Mouse (Mus musculus): ENCODE measurements at regions not wholly inside any gene's neighbourhood (a gene's known extent, or its start where the extent isn't known, plus 50 kb on each side); places are given as distances from the start of the nearest gene placed in this dataset.
"Not testable (repeated sequence)": the region's sequence is repeated elsewhere in the genome, so short reads cannot be mapped to it uniquely, and the experiment has no call there.

DNA sequence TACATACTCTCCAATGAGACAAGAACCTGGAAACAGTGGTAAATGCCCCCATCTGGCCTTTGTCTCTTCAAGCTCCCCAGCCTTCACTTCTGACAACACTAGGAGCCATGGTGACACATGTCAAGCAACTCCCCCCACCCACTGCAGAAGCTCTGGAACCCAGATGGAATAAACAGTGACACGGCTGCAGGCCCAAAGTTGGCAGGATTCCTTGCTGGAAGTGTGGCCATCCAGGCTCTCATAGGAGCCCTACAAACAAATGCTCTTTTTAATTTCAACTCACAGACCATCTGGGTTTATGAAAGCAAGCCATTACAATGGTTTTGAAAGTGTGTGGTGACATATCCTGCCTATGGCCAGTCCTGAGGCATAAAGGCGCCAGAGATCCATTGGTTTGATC lies 179.0 kb downstream of the Zfp619 start:
- Histone ChIP-seq H3K27ac (no peak overlapping the region), H3K4me3 (ENCODE audit: inconsistent target) (no peak overlapping the region), H3K79me2 (ENCODE audit: inconsistent target) (no peaks in the 10 kb centered on the region), H3K36me3 (ENCODE audit: inconsistent target) (no peaks in the 10 kb centered on the region)
- 93% methylated on average over 2 of the region's 2 CpGs for WGBS (ENCODE audit: missing documents)

DNA sequence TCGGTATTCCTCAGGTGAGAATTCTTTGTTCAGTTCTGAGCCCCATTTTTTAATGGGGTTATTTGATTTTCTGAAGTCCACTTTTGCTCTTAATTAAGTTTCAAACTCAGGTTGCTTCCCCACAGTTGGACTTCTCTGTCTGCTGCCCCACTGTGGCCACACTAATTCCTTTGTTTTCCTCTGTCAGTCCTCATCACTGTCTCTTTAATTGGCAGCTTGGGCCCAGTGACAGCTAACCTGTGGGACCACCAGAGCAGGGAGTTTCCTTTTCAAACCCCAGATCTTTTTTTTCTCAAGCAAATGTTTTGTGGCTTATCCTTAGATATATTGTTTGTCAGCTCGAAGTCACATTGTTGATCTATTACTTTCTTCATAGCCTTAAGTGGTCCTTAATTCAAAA lies 183.9 kb downstream of the Zfp619 start:
- Histone ChIP-seq H3K79me2 (ENCODE audit: inconsistent target) (no peaks in the 10 kb centered on the region), H3K4me3 (ENCODE audit: inconsistent target) (no peak overlapping the region), H3K36me3 (ENCODE audit: inconsistent target) (no peaks in the 10 kb centered on the region), H3K27ac (no peak overlapping the region)
- WGBS (ENCODE audit: missing documents): 65% methylated on average over 1 of the region's 2 CpGs

DNA sequence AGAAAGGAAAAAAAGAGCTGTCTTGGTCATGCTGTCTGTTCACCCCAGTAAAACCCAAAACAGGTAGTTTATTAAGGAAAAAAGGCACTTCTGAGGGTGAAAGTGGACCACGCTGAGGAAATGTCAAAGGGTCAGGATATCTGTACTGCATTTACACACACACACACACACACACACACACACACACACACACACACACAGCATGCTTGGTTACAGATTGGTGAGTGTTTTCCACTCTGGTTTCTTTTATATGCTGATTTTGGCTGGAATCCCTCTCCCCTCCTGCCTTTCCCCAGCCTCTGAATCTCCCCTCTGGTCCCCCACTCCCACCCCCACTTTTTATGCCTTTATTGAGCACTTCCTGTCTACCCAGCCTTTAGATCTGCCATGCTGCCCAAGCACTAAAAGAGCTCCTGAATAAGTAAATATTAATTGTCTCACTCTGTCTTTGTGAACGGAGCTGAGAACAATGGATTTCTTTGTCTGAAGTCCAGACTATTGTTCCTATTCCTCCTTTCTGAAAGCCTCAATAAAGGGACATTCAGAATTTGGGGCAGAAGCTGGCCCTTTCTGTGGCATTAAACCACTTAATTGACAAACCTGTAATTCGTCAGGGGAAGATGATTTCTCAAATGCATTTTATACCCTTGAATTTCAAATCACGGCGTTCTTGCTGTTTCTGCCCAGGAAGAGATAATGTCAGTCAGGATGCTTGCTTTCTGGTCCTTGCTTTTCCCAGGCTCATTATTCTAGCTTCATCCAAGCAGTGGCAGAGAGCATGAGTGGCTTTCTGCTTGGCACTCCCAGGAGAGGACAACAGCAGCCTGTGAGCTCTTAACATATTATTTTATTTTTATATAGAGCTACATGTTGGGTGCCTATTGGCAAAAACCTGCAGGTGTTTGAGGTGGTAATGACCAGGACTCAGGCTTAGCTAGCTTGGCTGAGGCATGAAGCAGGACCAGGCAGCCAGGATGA lies 187.8 kb downstream of the Zfp619 start:
- no peaks in the 10 kb centered on the region for H3K79me2 ChIP-seq (ENCODE audit: inconsistent target)
- H3K4me3 ChIP-seq (ENCODE audit: inconsistent target): no peak overlapping the region
- H3K36me3 ChIP-seq (ENCODE audit: inconsistent target): no peaks in the 10 kb centered on the region
- H3K27ac ChIP-seq: no peak overlapping the region
- WGBS (ENCODE audit: missing documents): 55% methylated on average over 5 of the region's 5 CpGs

DNA sequence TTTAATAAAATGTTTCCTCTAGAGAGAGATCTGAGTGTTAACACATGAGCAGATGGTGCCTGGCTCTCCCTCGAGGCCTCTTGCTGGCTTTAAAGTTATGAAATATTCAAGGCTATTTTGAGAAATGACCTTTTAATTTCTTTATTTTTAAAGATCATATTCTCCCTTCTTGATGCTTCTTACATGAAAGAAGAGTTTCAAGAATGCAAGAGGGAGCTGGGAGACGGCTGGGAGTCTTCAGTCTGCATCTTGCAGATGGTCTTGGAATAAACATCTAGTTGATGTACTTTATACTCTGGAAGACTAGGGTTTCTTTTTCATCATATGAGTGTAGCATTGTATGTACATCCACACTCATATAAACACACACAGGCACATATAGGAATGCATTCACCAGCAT lies 189.0 kb downstream of the Zfp619 start:
- 89% methylated on average over 2 of the region's 2 CpGs for WGBS (ENCODE audit: missing documents)
- H3K4me3 ChIP-seq (ENCODE audit: inconsistent target): no peak overlapping the region

DNA sequence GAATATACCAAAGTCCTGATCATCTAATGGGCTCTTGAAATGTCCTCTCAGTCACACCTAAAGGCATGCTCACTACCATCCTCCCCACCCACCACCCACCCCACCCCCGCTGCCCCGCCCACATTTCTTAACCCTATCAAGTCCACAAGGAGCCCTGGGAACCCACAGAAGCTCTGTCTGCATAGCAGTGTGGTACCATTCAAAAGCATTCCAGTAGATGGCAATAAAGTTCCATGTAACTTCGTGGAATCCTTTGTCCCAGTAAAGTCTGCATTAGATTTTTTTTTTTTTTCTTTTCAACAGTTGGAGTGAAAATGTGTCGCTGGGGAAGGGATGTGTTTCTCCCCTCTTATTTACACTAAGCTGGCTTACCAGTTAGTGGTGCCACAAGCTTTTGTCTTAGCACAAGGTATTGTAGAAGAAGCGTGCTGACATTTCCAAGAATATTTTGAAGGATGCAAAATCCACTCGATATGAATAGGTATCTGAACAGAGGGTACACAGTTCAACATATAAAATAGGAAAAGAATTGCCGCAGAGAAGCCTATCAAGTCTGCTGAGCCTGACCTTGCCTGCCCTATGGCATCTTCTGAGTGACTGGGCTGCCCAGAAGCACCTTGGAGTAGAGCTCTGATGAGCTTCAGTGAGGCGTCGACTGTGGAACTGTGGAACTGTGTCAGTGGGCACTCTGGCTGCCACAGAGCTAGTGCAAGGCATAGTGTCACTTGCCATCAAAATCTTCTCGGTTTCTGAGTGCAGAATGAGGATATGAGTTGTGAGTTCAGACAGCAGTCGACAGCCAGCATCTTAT lies 199.0 kb downstream of the Zfp619 start:
- 36% methylated on average over 9 of the region's 11 CpGs for WGBS (ENCODE audit: missing documents)
- Histone ChIP-seq H3K79me2 (ENCODE audit: inconsistent target) (no peaks in the 10 kb centered on the region), H3K27ac (no peak overlapping the region), H3K4me3 (ENCODE audit: inconsistent target) (no peak overlapping the region), H3K36me3 (ENCODE audit: inconsistent target) (no peaks in the 10 kb centered on the region)

More for the DNA sequence above, 189.0 kb downstream of the Zfp619 start:
- Histone ChIP-seq H3K79me2 (ENCODE audit: inconsistent target) (no peaks in the 10 kb centered on the region), H3K36me3 (ENCODE audit: inconsistent target) (no peaks in the 10 kb centered on the region), H3K27ac (no peak overlapping the region)

DNA sequence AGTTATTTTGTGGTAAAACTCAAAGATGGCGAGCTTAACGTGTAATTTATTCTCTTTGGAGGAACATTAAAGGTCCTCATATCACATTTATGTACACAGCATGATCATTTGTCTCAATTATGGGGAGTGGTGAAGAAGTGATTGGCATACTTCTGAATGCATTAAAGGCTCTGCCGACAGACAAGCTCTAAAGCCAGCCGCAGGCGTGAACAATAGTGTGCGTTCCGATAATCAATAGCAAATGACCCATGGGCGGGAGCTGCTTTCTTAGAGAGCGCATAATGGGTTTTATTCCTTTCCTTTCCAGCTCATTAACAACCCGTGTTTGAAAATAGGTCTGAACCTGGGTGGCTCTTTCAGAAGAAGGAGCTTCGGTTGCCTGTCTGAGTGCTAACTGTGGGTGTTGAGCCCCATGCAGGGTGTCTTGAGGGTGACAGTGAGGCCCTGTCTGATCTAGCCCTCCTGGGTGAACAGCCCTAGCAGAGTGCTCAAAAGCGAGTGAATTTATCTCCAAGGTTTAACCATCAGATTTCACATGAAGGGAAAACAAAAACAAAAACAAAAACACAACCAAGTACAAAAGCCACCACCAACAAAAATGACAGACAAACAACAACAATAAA lies 210.5 kb downstream of the Zfp619 start:
- Histone ChIP-seq H3K4me3 (ENCODE audit: inconsistent target) (no peak overlapping the region), H3K79me2 (ENCODE audit: inconsistent target) (no peaks in the 10 kb centered on the region), H3K27ac (no peak overlapping the region), H3K36me3 (ENCODE audit: inconsistent target) (no peaks in the 10 kb centered on the region)
- 93% methylated on average over 12 of the region's 12 CpGs for WGBS (ENCODE audit: missing documents)

DNA sequence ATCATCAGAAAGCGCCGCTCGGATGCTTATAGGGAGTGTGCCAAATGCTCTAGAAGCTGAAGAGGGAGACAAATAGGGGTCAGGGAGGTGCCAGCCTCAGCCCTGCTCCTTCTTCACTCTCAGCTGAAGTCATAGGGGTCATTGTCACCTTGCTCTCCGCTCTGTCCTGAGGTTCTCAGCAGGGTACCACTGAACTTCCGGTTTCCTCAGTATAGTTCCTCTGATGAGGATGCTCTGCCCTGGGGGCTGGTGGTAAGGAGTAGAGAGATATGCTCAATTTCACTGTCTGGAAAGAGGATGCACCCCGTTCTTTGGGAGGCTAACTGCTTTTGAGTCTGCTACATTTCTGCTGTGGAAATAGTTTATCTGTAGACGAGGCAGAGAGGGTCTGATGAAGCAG lies 211.4 kb downstream of the Zfp619 start:
- Histone ChIP-seq H3K4me3 (ENCODE audit: inconsistent target) (no peak overlapping the region), H3K79me2 (ENCODE audit: inconsistent target) (no peaks in the 10 kb centered on the region), H3K27ac (no peak overlapping the region), H3K36me3 (ENCODE audit: inconsistent target) (no peaks in the 10 kb centered on the region)
- WGBS (ENCODE audit: missing documents): 72% methylated on average over 6 of the region's 7 CpGs

DNA sequence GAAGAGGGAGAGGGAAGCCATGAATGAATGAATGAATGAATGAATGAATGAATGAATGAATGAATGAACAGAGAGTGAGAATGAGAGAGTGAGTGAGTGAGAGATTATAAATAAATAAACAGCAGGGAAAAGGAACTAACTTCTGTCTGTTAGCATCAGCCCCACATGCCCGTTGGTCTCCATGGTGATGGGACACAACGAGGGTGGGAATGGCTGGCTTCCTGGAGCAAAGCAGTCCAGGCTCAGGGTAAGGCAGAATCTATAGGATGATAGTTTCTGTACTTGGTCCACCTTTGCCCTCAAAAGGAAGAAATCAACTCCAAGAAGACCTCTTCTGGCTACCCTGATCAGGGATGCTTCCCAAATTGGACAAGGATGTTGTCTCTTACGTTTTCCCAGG lies 212.2 kb downstream of the Zfp619 start:
- no peaks in the 10 kb centered on the region for H3K36me3 ChIP-seq (ENCODE audit: inconsistent target)
- no peaks in the 10 kb centered on the region for H3K79me2 ChIP-seq (ENCODE audit: inconsistent target)
- no peak overlapping the region for H3K27ac ChIP-seq
- H3K4me3 ChIP-seq (ENCODE audit: inconsistent target): no peak overlapping the region
- WGBS (ENCODE audit: missing documents): 53% methylated on average over 3 of the region's 3 CpGs

DNA sequence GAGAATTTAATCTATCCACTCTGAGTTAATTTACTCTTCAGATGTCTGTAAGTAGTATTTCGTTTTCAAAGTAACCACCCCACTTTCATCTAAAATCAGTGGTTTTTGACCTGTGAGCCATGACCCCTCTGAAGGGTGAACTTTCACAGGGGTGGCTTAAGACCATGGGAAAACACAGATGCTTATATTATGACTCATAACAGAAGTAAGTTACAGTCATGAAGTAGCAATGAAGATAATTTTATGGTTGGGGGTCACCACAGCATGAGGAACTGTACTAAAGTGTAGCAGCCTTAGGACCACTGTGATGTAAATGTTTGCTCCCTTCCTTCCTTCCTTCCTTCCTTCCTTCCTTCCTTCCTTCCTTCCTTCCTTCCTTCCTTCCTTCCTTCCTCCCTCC lies 215.2 kb downstream of the Zfp619 start:
- 77% methylated on average over 1 of the region's 1 CpGs for WGBS (ENCODE audit: missing documents)
- no peak overlapping the region for H3K4me3 ChIP-seq (ENCODE audit: inconsistent target)
- no peaks in the 10 kb centered on the region for H3K79me2 ChIP-seq (ENCODE audit: inconsistent target)
- no peaks in the 10 kb centered on the region for H3K36me3 ChIP-seq (ENCODE audit: inconsistent target)
- H3K27ac ChIP-seq: no peak overlapping the region

DNA sequence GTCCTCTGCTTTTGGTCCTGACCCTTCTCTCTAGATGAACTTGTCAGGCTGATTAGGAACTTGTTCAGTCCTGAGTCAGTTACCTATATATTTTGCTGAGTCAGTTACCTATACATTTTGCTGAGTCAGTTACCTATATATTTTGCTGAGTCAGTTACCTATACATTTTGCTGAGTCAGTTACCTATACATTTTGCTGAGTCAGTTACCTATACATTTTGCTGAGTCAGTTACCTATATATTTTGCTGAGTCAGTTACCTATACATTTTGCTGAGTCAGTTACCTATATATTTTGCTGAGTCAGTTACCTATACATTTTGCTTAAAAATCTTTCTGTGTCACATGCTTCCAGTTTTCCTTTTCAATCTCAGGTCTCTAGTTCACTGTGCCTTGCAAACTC lies 230.8 kb downstream of the Zfp619 start:
- not testable (repeated sequence) for H3K27ac ChIP-seq; H3K79me2 ChIP-seq (ENCODE audit: inconsistent target); H3K36me3 ChIP-seq (ENCODE audit: inconsistent target); H3K4me3 ChIP-seq (ENCODE audit: inconsistent target)

DNA sequence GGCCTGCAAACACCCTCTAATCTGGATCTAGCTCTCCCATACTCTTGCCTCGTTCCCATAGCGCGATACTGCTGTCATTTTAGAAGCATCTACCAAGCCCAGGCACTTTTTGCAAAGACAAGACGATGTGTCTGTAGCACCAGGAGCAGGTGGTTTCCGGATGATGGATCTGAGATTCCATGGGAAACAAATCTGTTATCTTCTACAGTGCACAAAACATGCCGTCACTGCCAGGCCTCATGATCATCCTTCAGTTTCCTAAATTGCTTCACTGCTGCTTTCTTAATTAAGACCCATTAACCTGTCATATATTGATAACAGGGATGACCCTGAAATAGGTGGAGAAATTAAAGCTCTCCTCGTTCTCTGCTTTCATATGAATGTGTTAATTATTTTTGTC lies 232.9 kb downstream of the Zfp619 start:
- Histone ChIP-seq H3K27ac (no peak overlapping the region), H3K4me3 (ENCODE audit: inconsistent target) (no peak overlapping the region), H3K36me3 (ENCODE audit: inconsistent target) (no peaks in the 10 kb centered on the region), H3K79me2 (ENCODE audit: inconsistent target) (no peaks in the 10 kb centered on the region)
- WGBS (ENCODE audit: missing documents): 93% methylated on average over 7 of the region's 7 CpGs

DNA sequence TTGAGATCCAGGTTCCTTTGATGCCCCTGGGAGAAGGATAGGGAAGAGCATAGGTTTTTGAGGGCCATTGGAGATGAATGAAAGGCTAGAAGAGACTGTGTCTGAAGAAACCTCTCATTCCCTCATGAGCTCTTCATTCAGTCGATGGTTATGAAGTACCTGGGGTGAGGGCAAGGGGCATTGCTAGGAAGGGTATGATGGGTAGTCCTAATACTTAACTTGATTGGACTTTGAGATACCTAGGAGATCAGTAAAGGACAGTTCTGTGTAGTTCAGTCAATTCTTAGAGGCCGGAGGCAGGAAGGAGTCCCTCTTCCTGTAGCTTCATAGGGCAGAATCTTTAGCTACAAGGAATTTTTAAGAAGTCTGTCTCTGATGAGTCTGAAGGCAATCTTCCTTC lies 246.8 kb downstream of the Zfp619 start:
- 88% methylated on average over 2 of the region's 2 CpGs for WGBS (ENCODE audit: missing documents)
- Histone ChIP-seq H3K4me3 (ENCODE audit: inconsistent target) (no peak overlapping the region), H3K27ac (no peak overlapping the region), H3K79me2 (ENCODE audit: inconsistent target) (no peaks in the 10 kb centered on the region), H3K36me3 (ENCODE audit: inconsistent target) (no peaks in the 10 kb centered on the region)

DNA sequence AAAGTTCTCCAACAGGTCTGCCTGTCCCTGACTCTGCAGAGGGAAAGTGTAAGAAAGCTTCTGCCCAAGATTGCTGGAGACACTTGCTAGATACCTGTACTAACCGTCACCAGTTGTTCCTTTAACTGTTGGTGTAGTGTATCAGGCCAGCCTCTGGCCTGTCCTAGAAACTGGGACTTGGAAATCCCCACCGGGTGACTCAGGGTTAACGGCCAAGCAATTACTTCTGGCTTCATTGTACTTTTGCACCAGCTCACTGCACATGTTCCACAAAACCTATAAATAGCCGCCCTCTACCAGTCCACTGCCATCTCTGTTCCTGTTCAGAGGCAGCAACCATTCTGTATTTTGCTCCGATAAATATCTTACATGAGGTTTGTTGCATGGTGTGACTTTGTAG lies 247.5 kb downstream of the Zfp619 start:
- 14% methylated on average over 5 of the region's 5 CpGs for WGBS (ENCODE audit: missing documents)
- H3K27ac ChIP-seq: no peak overlapping the region
- H3K36me3 ChIP-seq (ENCODE audit: inconsistent target): no peaks in the 10 kb centered on the region
- H3K79me2 ChIP-seq (ENCODE audit: inconsistent target): no peaks in the 10 kb centered on the region
- no peak overlapping the region for H3K4me3 ChIP-seq (ENCODE audit: inconsistent target)

DNA sequence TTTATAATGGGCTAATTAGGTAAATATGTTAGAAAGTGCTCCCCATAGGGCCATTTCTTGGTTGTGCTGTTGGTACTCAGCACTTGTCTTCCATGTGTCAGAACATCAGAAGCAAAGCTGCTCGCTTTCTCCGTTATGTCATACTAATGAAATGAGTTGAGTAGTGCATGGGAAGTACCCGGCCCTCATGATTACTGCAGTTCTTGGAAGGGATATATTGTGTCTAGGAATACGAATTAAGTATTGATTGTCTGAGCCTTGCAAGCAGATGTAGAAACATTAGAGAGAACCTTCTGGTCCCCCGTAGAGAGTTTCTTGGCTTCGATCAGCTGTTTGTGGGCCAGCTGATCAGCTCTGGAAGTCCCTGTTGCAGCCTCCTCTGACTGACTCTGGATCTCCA lies 255.7 kb downstream of the Zfp619 start:
- WGBS (ENCODE audit: missing documents): 97% methylated on average over 6 of the region's 6 CpGs
- Histone ChIP-seq H3K36me3 (ENCODE audit: inconsistent target) (no peaks in the 10 kb centered on the region), H3K27ac (no peak overlapping the region), H3K79me2 (ENCODE audit: inconsistent target) (no peaks in the 10 kb centered on the region), H3K4me3 (ENCODE audit: inconsistent target) (no peak overlapping the region)

DNA sequence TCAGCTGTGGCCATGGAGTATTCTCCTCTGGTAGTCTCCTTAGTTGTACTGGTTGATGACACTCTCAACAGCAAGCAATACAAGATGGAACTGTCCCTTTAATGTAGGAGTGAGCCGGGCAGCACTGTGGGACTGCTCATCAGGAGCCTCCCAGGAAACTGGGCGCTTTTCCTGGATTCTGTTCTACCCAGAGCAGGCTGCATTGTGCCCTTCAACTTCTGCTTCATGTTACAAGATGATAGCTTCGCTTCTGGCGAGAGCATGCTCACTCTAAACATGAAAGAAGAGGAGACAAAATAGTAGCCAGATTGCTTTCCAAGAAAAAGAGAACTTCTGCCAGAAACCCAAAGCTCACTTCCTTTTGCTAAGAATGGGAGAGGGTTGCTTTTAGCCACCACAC lies 271.8 kb downstream of the Zfp619 start:
- H3K4me3 ChIP-seq (ENCODE audit: inconsistent target): no peak overlapping the region
- H3K79me2 ChIP-seq (ENCODE audit: inconsistent target): no peaks in the 10 kb centered on the region
- H3K36me3 ChIP-seq (ENCODE audit: inconsistent target): no peaks in the 10 kb centered on the region
- WGBS (ENCODE audit: missing documents): 61% methylated on average over 4 of the region's 4 CpGs
- no peak overlapping the region for H3K27ac ChIP-seq

All from macrophage (primary cell).